Mouse (Mus musculus) ovary, adult 10 weeks (tissue): ENCODE data around the gene Fam227b. TPM values are rescaled to one million over a fixed set of nuclear protein-coding genes. Genes with fewer than 3 reads are reported as not detected.

Source experiments
- polyA plus RNA-seq: library from polyadenylated mRNA; stranded (reverse); fragments of 350-450 nt; fragmentation: Illumina TruSeq; extraction: RNeasy Lipid Tissue Mini Kit (QIAGEN cat#74804); gene quantifications from one replicate; pipeline ENCODE4 v1.2.3, GENCODE M21; 2014

The Fam227b gene
- not detected for polyA plus RNA-seq

DNA sequence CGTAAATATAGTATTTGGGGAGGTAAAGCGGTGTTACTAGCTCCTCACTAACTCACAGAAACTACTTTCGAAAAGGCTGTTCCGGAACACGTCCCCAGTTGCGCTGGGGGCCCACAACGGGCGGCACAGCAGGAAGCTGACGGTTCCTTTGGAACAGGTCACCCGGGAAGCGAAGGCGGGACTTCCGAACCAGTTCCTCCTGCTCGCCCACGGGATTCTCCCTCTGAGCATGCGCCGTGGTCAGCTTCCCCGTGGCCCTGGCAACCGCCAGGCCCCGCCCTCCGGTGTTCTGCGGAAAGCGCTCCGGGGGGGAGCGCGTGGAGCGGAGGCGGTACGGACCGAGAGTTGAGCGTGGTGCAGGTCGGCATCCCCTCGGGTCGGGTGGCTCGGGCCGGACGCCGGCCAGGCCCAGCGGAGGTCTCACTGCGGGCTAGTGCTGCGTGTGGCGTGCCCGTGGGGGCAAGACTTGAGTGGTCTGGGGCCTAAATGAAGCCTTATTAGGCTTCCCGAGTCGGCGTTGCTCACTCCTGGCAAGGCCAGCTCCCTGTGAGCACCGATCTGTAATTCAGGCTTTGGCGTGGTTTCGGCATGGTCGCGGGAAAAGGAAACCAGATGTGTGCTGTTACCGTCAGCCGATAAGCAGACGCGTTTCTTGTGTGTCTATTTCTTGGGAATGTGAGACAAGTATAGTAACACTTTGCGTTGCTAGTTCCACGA is at the start of gene Fam227b, which contains the start of gene Dtwd1:
TSS of gene Fam227b (minus strand) at position 150 of the 717 bp plus-strand sequence.
TSS of gene Dtwd1 (plus strand) at position 287 of the 717 bp plus-strand sequence.

DNA sequence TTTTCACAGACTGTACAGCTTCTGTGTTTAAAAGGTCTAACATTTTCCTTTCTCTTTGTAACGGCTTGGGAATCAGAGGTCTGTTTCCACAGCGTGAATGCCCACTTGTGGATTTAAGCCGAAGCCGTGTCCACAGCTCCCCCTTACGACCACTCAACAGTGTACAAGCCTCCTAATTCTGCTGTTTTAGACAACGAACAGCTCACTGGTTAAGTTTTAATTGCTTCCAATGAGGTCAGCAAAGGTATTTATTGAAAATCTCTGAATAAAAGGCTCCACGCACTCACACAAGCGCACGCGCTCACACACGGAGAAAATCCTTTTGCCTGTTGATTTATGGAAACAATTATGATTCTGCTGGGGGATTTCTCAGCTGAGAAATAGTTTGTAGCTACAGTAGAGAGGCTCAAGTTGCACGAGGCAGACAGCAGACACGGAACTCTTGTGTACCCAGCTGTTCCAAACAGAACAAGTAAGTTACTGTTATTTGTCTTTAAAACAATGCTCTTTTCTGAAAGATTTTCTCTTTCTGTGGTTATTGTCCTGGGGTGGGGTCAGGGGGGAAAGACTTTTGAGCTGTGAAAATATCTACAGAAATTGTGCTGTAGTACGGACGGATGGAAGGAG is 117.3 kb downstream of the Fam227b start, which contains the start of gene Fgf7:
TSS of gene Fgf7 (plus strand) at position 280 of the 627 bp plus-strand sequence.

Other genes with a start within 250 kb of the Fam227b start
- gene Fgf7, start 117.3 kb downstream of the Fam227b start, polyA plus RNA-seq: 21.3 TPM
- gene Dtwd1, start 137 bp upstream of the Fam227b start, polyA plus RNA-seq: 21.2 TPM
- gene Gm17555, start 63.1 kb upstream of the Fam227b start, polyA plus RNA-seq: not detected